Mouse (Mus musculus) E14TG2a.4 (cell line): Measurements from ENCODE around the gene Arhgef26.

Experiments
- H3K27me3 ChIP-seq: 2 replicates; pipeline ENCODE4 v1.6.1; 2014; ENCODE audit warnings: low read length, control low read depth; ENCODE audit not compliant: insufficient read depth
- H3K36me3 ChIP-seq: 2 replicates; pipeline ENCODE4 v1.6.1; 2014; ENCODE audit warnings: low read length, control low read depth; ENCODE audit not compliant: insufficient read depth
- H3K4me1 ChIP-seq: replicated peaks from 2 replicates; pipeline ENCODE4 v1.6.1; 2014; ENCODE audit warnings: low read depth, low read length, control low read depth
- H3K4me3 ChIP-seq: replicated peaks from 2 replicates; pipeline ENCODE4 v1.5.1; 2014; ENCODE audit warnings: mild to moderate bottlenecking, low read length
- H3K9me3 ChIP-seq: 2 replicates; pipeline ENCODE4 v1.6.1; 2014; ENCODE audit warnings: low read length, control low read depth
- CTCF ChIP-seq: conservative IDR thresholded peaks from 2 replicates; pipeline ENCODE4 v1.5.1; 2014; ENCODE audit warnings: low read length
- NANOG ChIP-seq: IDR thresholded peaks from 2 replicates; pipeline ENCODE4 v1.6.1; 2014; ENCODE audit warnings: borderline replicate concordance, low read length, mixed read lengths
- POU5F1 ChIP-seq: IDR thresholded peaks from 2 replicates; pipeline ENCODE4 v1.6.1; 2014; ENCODE audit warnings: low read length, borderline replicate concordance

The Arhgef26 gene

GRCm38 (mm10) chr3:62412704-62413103 is 74.6 kb downstream of the Arhgef26 start:
- no peaks in the 10 kb centered on the region for H3K27me3 ChIP-seq
- H3K36me3 ChIP-seq = no peaks in the 10 kb centered on the region
- no peak for TF ChIP-seq POU5F1
- no peak for TF ChIP-seq CTCF
- TF ChIP-seq NANOG = no peak
- no peaks in the 10 kb centered on the region; the same call in 1 of the 2 replicates for H3K4me1 ChIP-seq
- H3K9me3 ChIP-seq = peaks cover 16% of the 10 kb centered on the region
- no peak overlapping the region for H3K4me3 ChIP-seq

- TF ChIP-seq NANOG = no peak
- no peak for TF ChIP-seq POU5F1
- TF ChIP-seq CTCF = no peak
- Histone ChIP-seq H3K27me3 (no peaks in the 10 kb centered on the region), H3K9me3 (no peaks in the 10 kb centered on the region), H3K4me1 (no peaks in the 10 kb centered on the region; the same call in 1 of the 2 replicates), H3K36me3 (no peaks in the 10 kb centered on the region), H3K4me3 (no peak overlapping the region)
Observed at GRCm38 (mm10) chr3:62414926-62415325, 76.8 kb downstream of the Arhgef26 start.

DNA sequence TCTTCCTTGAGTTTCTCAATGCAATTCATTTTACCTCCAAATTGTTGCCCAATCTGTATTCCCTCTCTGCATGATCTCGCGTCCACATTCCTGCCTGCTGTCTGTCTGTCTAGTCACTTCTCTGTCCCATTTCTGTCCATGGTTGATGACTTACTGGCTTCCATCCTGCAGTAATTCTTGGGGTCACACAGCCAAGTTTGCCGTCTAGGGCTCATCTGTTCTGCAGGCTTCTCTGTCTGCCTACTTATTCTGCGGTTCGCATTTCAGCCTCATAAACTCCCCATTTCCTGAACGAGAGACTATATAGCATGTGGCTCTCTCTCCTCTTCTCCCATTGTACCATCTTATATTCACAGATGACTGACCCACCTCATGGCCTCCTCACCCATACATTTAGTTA is 79.3 kb downstream of the Arhgef26 start:
- Histone ChIP-seq H3K27me3 (no peaks in the 10 kb centered on the region), H3K36me3 (no peaks in the 10 kb centered on the region), H3K9me3 (no peaks in the 10 kb centered on the region), H3K4me1 (no peaks in the 10 kb centered on the region), H3K4me3 (no peak overlapping the region)
- TF ChIP-seq NANOG (no peak), POU5F1 (no peak), CTCF (no peak)

GRCm38 (mm10) chr3:62418387-62419138 is 80.4 kb downstream of the Arhgef26 start:
- no peaks in the 10 kb centered on the region for H3K36me3 ChIP-seq
- H3K9me3 ChIP-seq = no peaks in the 10 kb centered on the region
- TF ChIP-seq CTCF (no peak), NANOG (no peak), POU5F1 (no peak)
- H3K4me1 ChIP-seq = no peaks in the 10 kb centered on the region
- H3K27me3 ChIP-seq = no peaks in the 10 kb centered on the region
- no peak overlapping the region for H3K4me3 ChIP-seq

- H3K27me3 ChIP-seq = no peaks in the 10 kb centered on the region
- no peak overlapping the region for H3K4me3 ChIP-seq
- no peaks in the 10 kb centered on the region for H3K4me1 ChIP-seq
- no peaks in the 10 kb centered on the region for H3K9me3 ChIP-seq
- H3K36me3 ChIP-seq = no peaks in the 10 kb centered on the region
- TF ChIP-seq CTCF (no peak), POU5F1 (no peak), NANOG (no peak)
Observed at GRCm38 (mm10) chr3:62433675-62434074, 95.5 kb downstream of the Arhgef26 start.

- no peaks in the 10 kb centered on the region for H3K27me3 ChIP-seq
- no peaks in the 10 kb centered on the region for H3K9me3 ChIP-seq
- no peaks in the 10 kb centered on the region for H3K36me3 ChIP-seq
- no peak overlapping the region for H3K4me3 ChIP-seq
- H3K4me1 ChIP-seq = no peaks in the 10 kb centered on the region
- TF ChIP-seq POU5F1 (no peak), NANOG (no peak), CTCF (no peak)
Observed at GRCm38 (mm10) chr3:62435923-62436322, 97.8 kb downstream of the Arhgef26 start.

DNA sequence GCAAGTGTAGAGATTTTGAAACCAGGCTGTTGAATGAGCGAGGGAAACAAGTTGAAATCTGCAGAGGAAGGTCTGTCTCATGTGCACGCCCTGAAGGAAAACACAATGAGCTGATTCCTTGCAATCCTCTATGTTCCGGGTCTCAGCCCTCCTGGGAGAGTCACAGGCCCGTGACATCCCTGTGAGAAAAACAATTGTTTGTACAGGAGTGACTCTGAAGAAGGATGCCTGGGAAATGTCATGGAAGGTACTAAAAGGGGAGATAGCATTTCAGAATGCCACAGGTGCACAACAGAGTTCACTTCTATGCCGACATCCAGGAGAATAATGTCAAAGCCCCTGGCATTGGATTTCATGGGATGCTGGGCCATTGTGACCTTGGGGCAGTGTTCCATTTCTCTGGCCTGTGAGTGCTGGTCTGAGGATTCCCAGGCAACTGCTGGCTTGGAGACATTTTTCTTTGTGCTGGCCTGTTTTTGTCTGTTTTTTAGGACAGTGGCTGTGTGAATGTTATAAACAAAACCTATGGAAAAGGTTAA is 102.4 kb downstream of the Arhgef26 start:
- no peaks in the 10 kb centered on the region for H3K4me1 ChIP-seq
- TF ChIP-seq CTCF (no peak), NANOG (no peak), POU5F1 (no peak)
- H3K36me3 ChIP-seq = no peaks in the 10 kb centered on the region
- H3K27me3 ChIP-seq = no peaks in the 10 kb centered on the region
- H3K4me3 ChIP-seq = no peak overlapping the region
- H3K9me3 ChIP-seq = no peaks in the 10 kb centered on the region

- Histone ChIP-seq H3K9me3 (no peaks in the 10 kb centered on the region), H3K4me3 (no peak overlapping the region), H3K27me3 (no peaks in the 10 kb centered on the region), H3K4me1 (no peaks in the 10 kb centered on the region), H3K36me3 (no peaks in the 10 kb centered on the region)
- TF ChIP-seq CTCF (no peak), POU5F1 (no peak), NANOG (no peak)
Observed at GRCm38 (mm10) chr3:62443582-62444194, 105.5 kb downstream of the Arhgef26 start.

GRCm38 (mm10) chr3:62446271-62446670 is 108.1 kb downstream of the Arhgef26 start:
- Histone ChIP-seq H3K4me3 (no peak overlapping the region), H3K36me3 (no peaks in the 10 kb centered on the region), H3K4me1 (no peaks in the 10 kb centered on the region), H3K27me3 (no peaks in the 10 kb centered on the region), H3K9me3 (no peaks in the 10 kb centered on the region)
- TF ChIP-seq CTCF = no peak
- TF ChIP-seq NANOG = no peak
- no peak for TF ChIP-seq POU5F1
